Mouse (Mus musculus): Measurements from ENCODE around the gene Ntm. TPM values are rescaled to one million over a fixed set of nuclear protein-coding genes. Genes with fewer than 3 reads are reported as not detected.

The Ntm gene
- polyA plus RNA-seq, 1 experiment: not detected

GRCm38 (mm10) chr9:29610867-29611266 is 352.1 kb downstream of the Ntm start:
- Histone ChIP-seq H3K36me3 (ENCODE audit: control insufficient read depth, insufficient read depth) (no peaks in the 10 kb centered on the region), H3K4me3 (no peak overlapping the region), H3ac (ENCODE audit: control insufficient read depth, insufficient read length) (no peak overlapping the region), H3K27me3 (ENCODE audit: control insufficient read depth, insufficient read depth, insufficient read length) (no peaks in the 10 kb centered on the region), H3K4me2 (ENCODE audit: low read depth) (no peak overlapping the region), H3K79me2 (ENCODE audit: control insufficient read depth, insufficient read depth) (no peaks in the 10 kb centered on the region)
- no peak for TF ChIP-seq MYOG (IDR thresholded peaks at IDR 0.05; ENCODE audit: control insufficient read depth in 1 of 3, insufficient read depth in 1 of 3, insufficient read length in 2 of 3, low read depth in 2 of 3)
- TF ChIP-seq MYOD1 (IDR thresholded peaks at IDR 0.05; ENCODE audit: control insufficient read depth in 1 of 3, insufficient read length in 2 of 3, low read depth in 2 of 3): no peak
- TF ChIP-seq POLR2AphosphoS2 (IDR thresholded peaks at IDR 0.05; ENCODE audit: insufficient read length, low read depth): no peak
- TF ChIP-seq TCF3 (IDR thresholded peaks at IDR 0.05; ENCODE audit: insufficient read length, low read depth): no peak
- no peak for TF ChIP-seq CEBPB (IDR thresholded peaks at IDR 0.05; ENCODE audit: insufficient read depth, poor library complexity, severe bottlenecking)
- no peak for TF ChIP-seq USF1 (IDR thresholded peaks at IDR 0.05; ENCODE audit: low read depth)
- TF ChIP-seq SRF (IDR thresholded peaks at IDR 0.05; ENCODE audit: control insufficient read depth, insufficient read length, low read depth): no peak
- TF ChIP-seq REST (IDR thresholded peaks at IDR 0.05; ENCODE audit: insufficient read depth, insufficient read length): no peak

- H3K4me3 ChIP-seq: no peak overlapping the region
- H3K79me2 ChIP-seq (ENCODE audit: control insufficient read depth, insufficient read depth): no peaks in the 10 kb centered on the region
- H3K36me3 ChIP-seq (ENCODE audit: control insufficient read depth, insufficient read depth): no peaks in the 10 kb centered on the region
- H3K4me2 ChIP-seq (ENCODE audit: low read depth): no peak overlapping the region
- H3K27me3 ChIP-seq (ENCODE audit: control insufficient read depth, insufficient read depth, insufficient read length): no peaks in the 10 kb centered on the region
- no peak for TF ChIP-seq MAX (IDR thresholded peaks at IDR 0.05; ENCODE audit: low read depth)
- no peak for TF ChIP-seq SRF (IDR thresholded peaks at IDR 0.05; ENCODE audit: control insufficient read depth, insufficient read length, low read depth)
- no peak for TF ChIP-seq TCF3 (IDR thresholded peaks at IDR 0.05; ENCODE audit: insufficient read length, low read depth)
- TF ChIP-seq REST (IDR thresholded peaks at IDR 0.05; ENCODE audit: insufficient read depth, insufficient read length): no peak
- no peak for TF ChIP-seq MYOG (IDR thresholded peaks at IDR 0.05; ENCODE audit: control insufficient read depth in 1 of 3, insufficient read depth in 1 of 3, insufficient read length in 2 of 3, low read depth in 2 of 3)
- TF ChIP-seq TCF12 (IDR thresholded peaks at IDR 0.05; ENCODE audit: insufficient read depth, poor library complexity, severe bottlenecking): no peak
- H3ac ChIP-seq (ENCODE audit: control insufficient read depth, insufficient read length): no peak overlapping the region
Measured at GRCm38 (mm10) chr9:29597665-29598064, 365.3 kb downstream of the Ntm start.

DNA sequence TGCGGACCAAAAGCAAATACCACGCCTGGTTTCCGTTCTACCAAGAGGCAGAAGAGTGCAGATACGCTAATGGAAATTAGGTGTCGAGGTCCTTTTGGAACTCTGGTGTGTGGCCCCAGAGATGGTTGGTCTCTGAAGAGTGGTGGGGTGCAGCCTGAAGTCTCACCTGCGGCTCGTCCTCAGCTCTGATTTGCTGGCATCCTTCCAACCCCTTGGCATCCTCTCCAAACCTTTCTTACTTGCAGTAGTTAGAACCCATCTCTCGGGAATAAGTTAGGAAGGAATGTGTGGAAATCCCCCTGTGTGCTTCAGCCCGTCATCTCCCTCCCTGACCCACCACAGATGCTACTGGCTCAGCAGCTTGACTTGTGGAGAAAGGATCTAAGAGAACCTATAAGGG is 367.6 kb downstream of the Ntm start:
- H3K4me3 ChIP-seq: no peak overlapping the region
- no peaks in the 10 kb centered on the region for H3K27me3 ChIP-seq (ENCODE audit: control insufficient read depth, insufficient read depth, insufficient read length)
- H3K79me2 ChIP-seq (ENCODE audit: control insufficient read depth, insufficient read depth): no peaks in the 10 kb centered on the region
- no peak overlapping the region for H3ac ChIP-seq (ENCODE audit: control insufficient read depth, insufficient read length)
- no peak for TF ChIP-seq TCF3 (IDR thresholded peaks at IDR 0.05; ENCODE audit: insufficient read length, low read depth)
- TF ChIP-seq CEBPB (IDR thresholded peaks at IDR 0.05; ENCODE audit: insufficient read depth, poor library complexity, severe bottlenecking): no peak
- TF ChIP-seq MYOD1 (IDR thresholded peaks at IDR 0.05; ENCODE audit: control insufficient read depth in 1 of 3, insufficient read length in 2 of 3, low read depth in 2 of 3): no peak
- TF ChIP-seq MYOG (IDR thresholded peaks at IDR 0.05; ENCODE audit: control insufficient read depth in 1 of 3, insufficient read depth in 1 of 3, insufficient read length in 2 of 3, low read depth in 2 of 3): no peak
- TF ChIP-seq REST (IDR thresholded peaks at IDR 0.05; ENCODE audit: insufficient read depth, insufficient read length): no peak
- TF ChIP-seq USF1 (IDR thresholded peaks at IDR 0.05; ENCODE audit: low read depth): no peak
- no peak for TF ChIP-seq E2F4 (IDR thresholded peaks at IDR 0.05; ENCODE audit: insufficient read depth)
- TF ChIP-seq POLR2A (IDR thresholded peaks at IDR 0.05; ENCODE audit: insufficient read length, low read depth): no peak
- TF ChIP-seq MAX (IDR thresholded peaks at IDR 0.05; ENCODE audit: low read depth): no peak
- TF ChIP-seq POLR2AphosphoS2 (IDR thresholded peaks at IDR 0.05; ENCODE audit: insufficient read length, low read depth): no peak
- no peak for TF ChIP-seq SRF (IDR thresholded peaks at IDR 0.05; ENCODE audit: control insufficient read depth, insufficient read length, low read depth)
- TF ChIP-seq TCF12 (IDR thresholded peaks at IDR 0.05; ENCODE audit: insufficient read depth, poor library complexity, severe bottlenecking): no peak
- no peaks in the 10 kb centered on the region for H3K36me3 ChIP-seq (ENCODE audit: control insufficient read depth, insufficient read depth)
- peak overlapping the region; percentile 6 for H3K4me2 ChIP-seq (ENCODE audit: low read depth)

DNA sequence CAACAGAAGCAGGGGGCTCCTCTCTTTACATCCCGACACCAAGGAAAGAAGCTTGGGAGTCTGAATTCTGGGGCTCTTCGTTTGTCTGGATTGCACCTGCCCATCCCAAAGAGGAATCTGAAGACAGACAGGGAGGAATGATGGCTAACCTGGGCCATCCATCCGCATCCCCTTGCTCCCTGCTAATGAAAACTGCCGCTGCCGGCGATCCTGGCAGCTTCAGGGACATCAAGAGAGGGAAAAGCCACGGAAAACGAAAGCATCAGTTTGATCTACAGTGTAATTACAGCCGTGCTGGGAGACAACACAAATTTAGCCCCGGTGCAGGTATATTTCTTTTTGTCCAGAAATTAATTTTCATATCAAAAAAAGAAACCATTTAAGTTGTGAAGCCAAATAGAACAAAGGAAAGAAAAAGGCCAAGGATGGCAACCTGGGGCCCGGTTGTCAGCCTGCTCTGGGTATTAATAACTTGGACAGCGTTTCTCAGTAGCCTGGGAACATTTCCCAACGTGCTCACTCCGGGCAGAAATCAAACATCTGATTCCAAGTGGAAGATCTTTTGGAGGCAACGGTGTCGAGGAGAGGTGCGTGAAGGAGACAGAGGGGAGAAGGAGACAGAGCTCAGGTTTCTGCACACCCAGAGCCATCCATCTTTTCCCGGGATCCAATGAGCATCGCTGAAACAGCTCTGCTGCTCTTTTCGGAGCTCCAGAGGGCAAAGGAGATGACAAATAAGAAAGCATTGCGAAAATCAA is 368.2 kb downstream of the Ntm start:
- H3K36me3 ChIP-seq (ENCODE audit: control insufficient read depth, insufficient read depth): no peaks in the 10 kb centered on the region
- H3K4me2 ChIP-seq (ENCODE audit: low read depth): peak overlapping the region; percentile 6
- H3K79me2 ChIP-seq (ENCODE audit: control insufficient read depth, insufficient read depth): no peaks in the 10 kb centered on the region
- TF ChIP-seq POLR2A (IDR thresholded peaks at IDR 0.05; ENCODE audit: insufficient read length, low read depth): no peak
- no peaks in the 10 kb centered on the region for H3K27me3 ChIP-seq (ENCODE audit: control insufficient read depth, insufficient read depth, insufficient read length)
- H3K4me3 ChIP-seq: no peak overlapping the region
- no peak overlapping the region for H3ac ChIP-seq (ENCODE audit: control insufficient read depth, insufficient read length)

DNA sequence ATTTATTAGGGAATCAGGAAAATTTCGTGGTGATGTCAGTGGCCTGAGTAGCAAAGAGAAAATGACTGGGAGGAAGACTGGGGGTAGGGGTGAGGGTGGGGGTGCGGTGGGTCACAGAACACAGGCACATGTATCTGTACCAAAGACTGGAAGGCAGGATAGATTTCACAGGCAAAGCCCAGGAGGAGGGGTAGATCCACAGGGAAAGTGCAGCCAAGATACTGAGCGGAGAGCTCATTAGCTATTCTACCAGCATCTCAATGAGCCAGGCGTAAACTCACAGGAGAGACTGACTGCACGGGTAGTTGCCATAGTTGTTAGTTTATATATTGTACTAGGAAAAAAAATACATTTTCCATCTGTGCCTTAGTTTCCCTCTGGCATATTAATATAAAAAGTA is 375.6 kb downstream of the Ntm start:
- Histone ChIP-seq H3K4me2 (ENCODE audit: low read depth) (no peak overlapping the region), H3K36me3 (ENCODE audit: control insufficient read depth, insufficient read depth) (no peaks in the 10 kb centered on the region), H3K4me3 (no peak overlapping the region), H3K79me2 (ENCODE audit: control insufficient read depth, insufficient read depth) (no peaks in the 10 kb centered on the region), H3ac (ENCODE audit: control insufficient read depth, insufficient read length) (no peak overlapping the region), H3K27me3 (ENCODE audit: control insufficient read depth, insufficient read depth, insufficient read length) (no peaks in the 10 kb centered on the region)
- TF ChIP-seq USF1 (IDR thresholded peaks at IDR 0.05; ENCODE audit: low read depth) (no peak), REST (IDR thresholded peaks at IDR 0.05; ENCODE audit: insufficient read depth, insufficient read length) (no peak), MYOG (IDR thresholded peaks at IDR 0.05; ENCODE audit: control insufficient read depth in 1 of 3, insufficient read depth in 1 of 3, insufficient read length in 2 of 3, low read depth in 2 of 3) (no peak), E2F4 (IDR thresholded peaks at IDR 0.05; ENCODE audit: insufficient read depth) (no peak), MAX (IDR thresholded peaks at IDR 0.05; ENCODE audit: low read depth) (no peak), POLR2A (IDR thresholded peaks at IDR 0.05; ENCODE audit: insufficient read length, low read depth) (no peak), TCF12 (IDR thresholded peaks at IDR 0.05; ENCODE audit: insufficient read depth, poor library complexity, severe bottlenecking) (no peak), SRF (IDR thresholded peaks at IDR 0.05; ENCODE audit: control insufficient read depth, insufficient read length, low read depth) (no peak), TCF3 (IDR thresholded peaks at IDR 0.05; ENCODE audit: insufficient read length, low read depth) (no peak), MYOD1 (IDR thresholded peaks at IDR 0.05; ENCODE audit: control insufficient read depth in 1 of 3, insufficient read length in 2 of 3, low read depth in 2 of 3) (no peak), CEBPB (IDR thresholded peaks at IDR 0.05; ENCODE audit: insufficient read depth, poor library complexity, severe bottlenecking) (no peak), POLR2AphosphoS2 (IDR thresholded peaks at IDR 0.05; ENCODE audit: insufficient read length, low read depth) (no peak)
